Mouse (Mus musculus) erythroblast, embryonic 14.5 days (primary cell): ENCODE results near the gene Olfr1367.

ENCODE experiments used
- GATA1 ChIP-seq: IDR thresholded peaks from 2 replicates; pipeline ENCODE4 v1.6.1; 2012; ENCODE audit warnings: low read length, inconsistent platforms, mixed read lengths
- TAL1 ChIP-seq: IDR thresholded peaks from 3 replicates; pipeline ENCODE4 v1.6.1; 2012; ENCODE audit warnings: low read length, inconsistent platforms, mixed read lengths

DNA sequence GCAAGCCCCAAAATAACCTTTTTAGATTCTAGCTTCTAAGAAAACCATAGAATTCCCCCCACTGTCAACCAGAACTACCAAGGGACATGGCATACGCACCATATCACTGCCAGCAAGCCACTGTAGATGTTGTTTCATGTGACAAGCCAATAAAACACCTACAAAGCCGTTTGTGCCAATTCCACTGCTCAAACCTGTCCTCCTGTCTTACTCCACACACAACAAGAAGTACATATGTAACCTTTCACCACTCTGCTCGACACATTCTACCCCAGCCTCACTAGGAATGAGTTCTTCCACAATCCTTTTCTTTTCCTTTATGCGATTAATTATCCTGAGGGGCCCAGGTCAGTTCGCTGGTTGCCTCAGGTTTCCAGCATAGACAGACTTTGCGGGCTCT, 48.9 kb downstream of the Olfr1367 start:
- no peak for TF ChIP-seq GATA1
- TF ChIP-seq TAL1, result no peak
